Mouse (Mus musculus) hindbrain, embryonic 14.5 days (tissue): Measurements from ENCODE around the gene Galnt7. TPM values are rescaled to one million over a fixed set of nuclear protein-coding genes. Genes with fewer than 3 reads are reported as not detected.

Experiments
- ATAC-seq: fragments of 200-750 bp; cut with Nextera tagmentation; 2 replicates; pipeline ENCODE4 v1.8.0; 2017; ENCODE audit warnings: moderate number of reproducible peaks, mild to moderate bottlenecking, moderate TSS enrichment, moderate library complexity; ENCODE audit not compliant: low FRiP score
- DNase-seq: peaks from one replicate; pipeline ENCODE4 v3.0.0-alpha.2; 2015; ENCODE audit warnings: low spot score
- H3K27ac ChIP-seq: fragments of 300-500 bp; sonication (generic); 2 replicates; pipeline ENCODE4 v1.5.1; 2014; ENCODE audit warnings: mild to moderate bottlenecking, moderate library complexity
- H3K27me3 ChIP-seq: fragments of 300-500 bp; sonication (generic); 2 replicates; pipeline ENCODE4 v1.6.1; 2014; ENCODE audit warnings: mild to moderate bottlenecking, low read length, mixed read lengths; ENCODE audit not compliant: control insufficient read depth, insufficient read depth
- H3K36me3 ChIP-seq: fragments of 300-500 bp; sonication (generic); replicated peaks from 2 replicates; pipeline ENCODE4 v1.6.1; 2014; ENCODE audit not compliant: control insufficient read depth, insufficient read depth
- H3K4me1 ChIP-seq: fragments of 300-500 bp; sonication (generic); replicated peaks from 2 replicates; pipeline ENCODE4 v1.6.1; 2014; ENCODE audit warnings: antibody characterized with exemption, low read length, mixed read lengths; ENCODE audit not compliant: control insufficient read depth, insufficient read depth
- H3K4me2 ChIP-seq: fragments of 300-500 bp; sonication (generic); replicated peaks from 2 replicates; pipeline ENCODE4 v1.6.1; 2014; ENCODE audit warnings: mild to moderate bottlenecking, moderate library complexity
- H3K4me3 ChIP-seq: fragments of 300-500 bp; sonication (generic); replicated peaks from 2 replicates; pipeline ENCODE4 v1.5.1; 2014; ENCODE audit warnings: mild to moderate bottlenecking, low read length
- H3K9ac ChIP-seq: fragments of 300-500 bp; sonication (generic); 2 replicates; pipeline ENCODE4 v1.6.1; 2014
- H3K9me3 ChIP-seq: fragments of 300-500 bp; sonication (generic); 2 replicates; pipeline ENCODE4 v1.6.1; 2016; ENCODE audit warnings: low read length; ENCODE audit not compliant: control insufficient read depth
- WGBS: fragments of 180-500 bp; shearing (Covaris S2); extraction: QIAGEN DNeasy Blood & Tissue Kit; methylation state at CpG from one replicate; pipeline ENCODE4 v1.1.7; 2014; 5-methylcytosine and 5-hydroxymethylcytosine counted together
- polyA plus RNA-seq: library from polyadenylated mRNA; unstranded; fragments of >200 nt; fragmentation: Nextera tagmentation; extraction: Ambion mirVana; gene quantifications from 2 replicates; pipeline ENCODE4 v1.2.1, GENCODE M21; 2014

The Galnt7 gene
- polyA plus RNA-seq, 1 experiment from 2014 or later: 14.6 TPM

DNA sequence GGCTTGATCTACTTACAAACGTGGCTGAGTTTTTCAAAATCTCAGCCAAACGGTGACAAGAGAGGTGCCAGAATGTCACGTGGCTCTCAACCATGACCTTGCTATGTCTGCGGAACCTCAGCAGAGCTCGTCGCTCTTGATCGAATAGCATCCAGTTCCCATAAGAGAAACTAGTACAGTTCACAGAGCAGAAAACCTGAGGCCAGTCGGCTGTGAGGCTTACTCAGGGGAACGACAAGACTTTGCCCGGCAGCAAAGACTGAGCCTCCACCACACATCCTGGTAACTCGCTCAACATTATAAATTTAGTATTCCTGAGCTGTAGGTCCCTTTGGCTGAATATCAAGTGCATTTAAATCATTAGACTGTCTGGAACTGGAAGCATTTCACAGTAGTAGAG, 16.1 kb downstream of the Galnt7 start:
- Histone ChIP-seq H3K4me2 (no peak overlapping the region), H3K36me3 (no peaks in the 10 kb centered on the region), H3K9me3 (no peaks in the 10 kb centered on the region), H3K9ac (no peak overlapping the region), H3K4me1 (no peaks in the 10 kb centered on the region), H3K27ac (no peak overlapping the region), H3K4me3 (no peak overlapping the region), H3K27me3 (no peaks in the 10 kb centered on the region)
- 81% methylated on average over 11 of the region's 11 CpGs for WGBS
- DNase-seq (no peak), ATAC-seq (no peak)

DNA sequence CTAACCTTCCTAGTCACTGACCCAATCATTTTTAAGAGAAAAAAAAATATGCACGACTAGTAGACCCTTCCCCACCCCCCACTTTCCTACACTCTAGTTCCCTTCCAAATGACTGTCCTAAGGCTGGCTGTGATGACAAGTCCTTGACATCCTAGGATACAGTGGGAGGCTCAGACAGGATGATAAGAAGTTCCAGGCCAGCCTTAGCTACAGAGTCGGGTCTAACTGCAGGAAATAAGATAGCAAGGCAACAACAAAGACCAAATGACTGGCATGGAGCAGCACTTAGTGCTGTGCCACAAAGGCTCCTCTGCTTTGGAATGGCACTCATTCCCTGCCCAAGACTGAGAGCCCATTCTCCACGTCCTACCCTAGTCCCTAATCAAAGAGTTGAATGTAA, 16.6 kb downstream of the Galnt7 start:
- H3K4me2 ChIP-seq: no peak overlapping the region
- WGBS: 81% methylated on average over 3 of the region's 3 CpGs
- no peak for ATAC-seq

DNA sequence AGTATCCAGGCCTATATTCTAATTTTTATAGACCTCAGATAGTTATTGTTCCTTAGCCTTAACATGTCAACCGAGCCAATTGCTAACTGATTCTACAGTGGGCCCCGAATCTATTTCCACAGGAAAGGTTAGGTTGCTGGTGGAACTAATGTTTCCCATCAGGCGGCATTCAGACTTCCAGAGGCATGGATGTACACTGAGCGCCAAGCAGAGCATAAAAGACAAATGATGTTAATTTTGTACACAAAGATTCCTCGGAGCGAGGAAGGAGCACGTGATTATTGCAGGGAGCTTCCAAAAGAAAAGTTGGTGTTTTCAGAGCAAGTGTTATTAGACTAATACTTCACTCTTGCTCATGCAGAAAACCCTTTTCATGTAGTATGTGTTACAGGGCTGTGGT, 21.1 kb downstream of the Galnt7 start:
- peak; percentile 42 for DNase-seq
- ATAC-seq: no peak
- WGBS: 61% methylated on average over 7 of the region's 7 CpGs
- H3K4me3 ChIP-seq: no peak overlapping the region
- no peak overlapping the region for H3K9ac ChIP-seq
- 0 out of 2 replicates have a peak, but pooled peaks cover 6% of the 10 kb centered on the region for H3K4me1 ChIP-seq
- H3K9me3 ChIP-seq: no peaks in the 10 kb centered on the region
- H3K27ac ChIP-seq: no peak overlapping the region
- H3K27me3 ChIP-seq: no peaks in the 10 kb centered on the region
- H3K4me2 ChIP-seq: no peak overlapping the region
- H3K36me3 ChIP-seq: no peaks in the 10 kb centered on the region

More for the DNA sequence above, 16.6 kb downstream of the Galnt7 start:
- no peaks in the 10 kb centered on the region for H3K4me1 ChIP-seq
- H3K9ac ChIP-seq: no peak overlapping the region
- H3K27ac ChIP-seq: no peak overlapping the region
- no peak for DNase-seq
- H3K27me3 ChIP-seq: no peaks in the 10 kb centered on the region
- no peaks in the 10 kb centered on the region for H3K36me3 ChIP-seq
- H3K9me3 ChIP-seq: no peaks in the 10 kb centered on the region
- H3K4me3 ChIP-seq: no peak overlapping the region

DNA sequence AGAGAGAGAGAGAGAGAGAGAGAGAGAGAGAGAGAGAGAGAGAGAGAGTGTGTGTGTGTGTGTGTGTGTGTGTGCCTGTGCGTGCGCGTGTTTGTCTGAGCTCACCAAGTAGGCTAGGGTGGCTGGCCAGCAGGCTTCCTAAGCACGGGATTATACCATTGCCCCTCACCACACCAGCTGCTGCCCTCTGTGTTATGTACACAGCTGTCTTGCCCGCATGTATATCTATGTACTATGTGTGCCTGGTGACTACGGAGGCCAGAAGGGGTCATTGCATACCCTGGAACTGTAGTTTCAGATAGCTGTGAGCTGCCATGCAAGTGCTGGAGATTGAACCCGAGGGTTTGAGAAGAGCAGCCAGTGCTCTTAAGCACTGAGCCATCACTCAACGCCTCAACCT, 22.7 kb downstream of the Galnt7 start:
- DNase-seq: no peak
- Histone ChIP-seq H3K36me3 (no peaks in the 10 kb centered on the region), H3K4me1 (0 out of 2 replicates have a peak, but pooled peaks cover 6% of the 10 kb centered on the region), H3K4me3 (no peak overlapping the region), H3K9me3 (no peaks in the 10 kb centered on the region), H3K27ac (no peak overlapping the region), H3K4me2 (no peak overlapping the region), H3K9ac (no peak overlapping the region), H3K27me3 (no peaks in the 10 kb centered on the region)
- ATAC-seq: no peak
- WGBS: 92% methylated on average over 8 of the region's 8 CpGs

DNA sequence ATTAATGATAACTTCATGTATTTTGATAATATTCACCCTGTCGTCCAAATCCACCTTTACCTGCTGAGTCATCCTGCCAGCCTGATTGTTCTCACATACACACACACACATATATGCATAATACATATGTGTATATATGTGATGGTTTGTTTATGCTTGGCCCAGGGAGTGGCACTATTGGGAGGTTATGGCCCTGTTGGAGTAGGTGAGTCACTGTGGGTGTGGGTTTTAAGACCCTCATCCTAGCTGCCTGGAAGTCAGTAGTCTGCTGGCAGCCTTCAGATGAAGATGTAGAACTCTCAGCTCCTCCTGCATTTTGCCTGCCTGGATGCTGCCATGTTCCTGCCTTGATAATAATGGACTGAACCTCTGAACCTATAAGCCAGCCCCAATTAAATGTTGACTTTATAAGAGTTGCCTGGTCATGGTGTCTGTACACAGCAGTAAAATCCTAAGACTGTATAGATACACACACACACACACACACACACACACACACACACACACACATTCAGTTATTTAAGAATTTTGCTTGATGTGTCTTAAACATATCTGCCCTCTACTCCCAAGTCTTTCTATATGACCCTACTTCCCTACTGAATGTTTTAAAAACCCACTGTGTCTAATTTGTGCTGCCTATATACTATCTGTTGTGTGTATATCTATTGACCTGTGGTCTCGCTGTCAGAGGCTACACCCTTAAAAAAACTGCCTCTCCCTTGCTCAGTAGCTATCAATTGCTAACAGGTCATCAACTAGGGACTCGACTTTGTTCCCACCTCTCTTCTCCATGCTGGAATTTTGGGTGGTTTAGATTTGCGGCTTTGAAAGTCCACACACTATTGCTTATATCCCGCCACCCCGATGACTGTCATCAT, 23.8 kb downstream of the Galnt7 start:
- ATAC-seq: no peak
- H3K4me2 ChIP-seq: no peak overlapping the region
- 0 out of 2 replicates have a peak, but pooled peaks cover 6% of the 10 kb centered on the region for H3K4me1 ChIP-seq
- no peak for DNase-seq
- H3K9me3 ChIP-seq: no peaks in the 10 kb centered on the region
- H3K27me3 ChIP-seq: no peaks in the 10 kb centered on the region
- whole genome bisulfite sequencing: 92% methylated on average over 6 of the region's 6 CpGs
- no peak overlapping the region for H3K27ac ChIP-seq
- no peaks in the 10 kb centered on the region for H3K36me3 ChIP-seq
- no peak overlapping the region for H3K4me3 ChIP-seq
- H3K9ac ChIP-seq: no peak overlapping the region

DNA sequence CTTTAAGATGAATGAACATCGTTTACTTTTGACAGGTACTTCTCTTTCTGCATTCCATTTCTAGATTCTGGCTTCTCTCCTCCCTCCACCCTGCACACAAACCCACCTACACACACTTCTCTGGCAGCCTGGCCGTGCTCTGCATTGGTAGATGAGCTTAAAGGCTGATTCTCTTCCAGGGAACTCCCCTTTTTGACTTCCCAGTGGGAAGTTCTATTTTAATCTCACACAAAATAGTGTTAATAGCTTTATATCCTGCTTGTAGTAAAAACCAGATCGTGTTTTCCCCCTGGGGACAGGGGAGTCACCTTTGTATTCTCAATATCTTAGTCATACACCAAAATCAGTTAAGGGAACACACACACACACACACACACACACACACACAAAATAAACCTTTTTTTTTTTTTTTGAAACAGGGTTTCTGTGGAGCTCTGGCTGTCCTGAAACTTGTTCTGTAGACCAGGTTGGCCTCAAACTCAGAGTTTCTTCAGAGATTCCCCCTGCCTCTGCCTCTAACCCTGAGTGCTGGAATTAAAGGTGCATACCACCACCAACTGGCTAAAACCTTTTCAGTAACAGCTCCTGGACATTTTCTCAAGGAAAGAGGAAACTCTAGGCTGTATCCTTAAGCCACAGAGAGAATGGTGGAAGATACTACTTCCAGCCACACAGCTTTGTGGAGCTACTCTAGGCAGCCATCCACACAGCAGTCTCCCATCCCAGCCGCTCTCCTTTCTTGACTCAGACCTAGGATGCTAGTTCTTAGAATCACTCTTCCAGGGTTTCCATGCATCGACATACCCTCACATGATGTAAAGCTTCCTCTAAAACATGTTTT, 24.7 kb downstream of the Galnt7 start:
- no peaks in the 10 kb centered on the region for H3K9me3 ChIP-seq
- ATAC-seq (no peak), DNase-seq (no peak)
- H3K36me3 ChIP-seq: no peaks in the 10 kb centered on the region
- H3K27ac ChIP-seq: no peak overlapping the region
- no peak overlapping the region for H3K9ac ChIP-seq
- 80% methylated on average over 5 of the region's 5 CpGs for WGBS
- H3K4me1 ChIP-seq: 0 out of 2 replicates have a peak, but pooled peaks cover 6% of the 10 kb centered on the region
- no peak overlapping the region for H3K4me3 ChIP-seq
- no peak overlapping the region for H3K4me2 ChIP-seq
- H3K27me3 ChIP-seq: no peaks in the 10 kb centered on the region

DNA sequence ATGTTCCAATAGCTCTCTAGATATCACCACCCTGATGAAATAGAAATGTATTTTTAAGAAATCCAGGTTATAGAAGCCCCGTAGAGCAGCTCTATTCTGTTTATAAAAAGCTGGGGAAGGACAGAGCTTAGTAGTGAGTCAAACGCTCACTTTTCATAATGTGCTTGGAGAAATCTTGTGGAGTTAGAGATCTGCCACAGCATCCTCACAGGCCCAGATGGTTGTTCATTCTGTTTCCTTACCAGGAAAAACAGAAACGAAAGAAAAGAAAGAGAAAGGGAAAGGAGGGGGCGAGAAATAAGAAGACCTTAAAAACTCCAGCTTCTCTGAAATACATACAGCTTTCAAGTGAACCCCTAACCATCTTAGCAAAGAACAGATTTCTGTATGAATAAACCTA, 28.9 kb downstream of the Galnt7 start:
- whole genome bisulfite sequencing: 93% methylated on average over 4 of the region's 4 CpGs
- H3K9ac ChIP-seq: no peak overlapping the region
- no peak overlapping the region for H3K4me3 ChIP-seq
- H3K27ac ChIP-seq: no peak overlapping the region
- no peak overlapping the region for H3K4me2 ChIP-seq
- H3K4me1 ChIP-seq: 0 out of 2 replicates have a peak, but pooled peaks cover 6% of the 10 kb centered on the region
- no peaks in the 10 kb centered on the region for H3K27me3 ChIP-seq
- H3K9me3 ChIP-seq: no peaks in the 10 kb centered on the region
- H3K36me3 ChIP-seq: no peaks in the 10 kb centered on the region
- no peak for ATAC-seq
- no peak for DNase-seq

DNA sequence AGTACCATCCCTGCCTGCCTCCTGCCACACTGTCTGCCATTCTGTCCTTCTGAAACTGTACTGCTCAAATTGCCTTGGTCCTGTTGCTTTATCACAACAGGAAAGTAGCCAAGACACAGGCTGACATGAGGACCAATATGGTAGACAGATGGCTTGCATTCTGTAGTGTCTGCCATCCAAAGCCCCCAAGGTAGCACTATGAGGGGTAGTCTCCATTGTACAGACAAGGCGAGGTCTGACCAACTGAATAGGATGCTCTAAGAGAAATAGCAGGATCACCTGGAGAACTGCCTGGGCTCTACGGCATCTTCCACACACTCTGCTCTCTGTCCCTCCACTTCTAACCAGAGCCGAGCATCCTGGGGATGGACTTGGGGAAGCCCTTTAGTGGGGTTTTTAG, 29.8 kb downstream of the Galnt7 start:
- Histone ChIP-seq H3K4me2 (no peak overlapping the region), H3K4me1 (0 out of 2 replicates have a peak, but pooled peaks cover 6% of the 10 kb centered on the region), H3K36me3 (no peaks in the 10 kb centered on the region), H3K9me3 (no peaks in the 10 kb centered on the region), H3K9ac (no peak overlapping the region), H3K27me3 (no peaks in the 10 kb centered on the region), H3K4me3 (no peak overlapping the region), H3K27ac (no peak overlapping the region)
- 99% methylated on average over 3 of the region's 3 CpGs for WGBS
- no peak for ATAC-seq
- no peak for DNase-seq

DNA sequence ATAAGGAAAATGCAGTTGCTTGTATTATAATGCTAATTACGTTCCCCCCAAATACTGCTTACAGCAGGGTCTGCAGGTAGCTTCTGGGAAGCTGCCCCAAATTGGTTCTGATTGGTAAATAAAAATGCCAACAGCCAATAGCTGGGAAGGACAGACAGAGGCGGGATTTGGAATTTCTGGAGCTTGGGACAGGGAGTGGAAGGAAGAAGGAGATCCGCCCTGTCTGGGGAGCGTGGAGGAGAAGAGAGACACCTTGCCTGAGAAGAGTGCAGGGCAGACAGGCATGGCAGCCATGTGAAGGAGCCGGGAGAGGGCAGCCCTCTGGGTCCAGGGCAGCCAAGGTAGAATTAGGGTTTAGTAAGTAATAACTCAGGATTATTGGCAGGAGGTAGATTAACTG, 35.9 kb downstream of the Galnt7 start:
- Histone ChIP-seq H3K9ac (no peak overlapping the region), H3K4me1 (peaks cover 3% of the 10 kb centered on the region; the same call in 1 of the 2 replicates), H3K36me3 (no peaks in the 10 kb centered on the region), H3K4me3 (no peak overlapping the region), H3K9me3 (no peaks in the 10 kb centered on the region), H3K27me3 (no peaks in the 10 kb centered on the region), H3K27ac (no peak overlapping the region), H3K4me2 (no peak overlapping the region)
- WGBS: 58% methylated on average over 5 of the region's 5 CpGs
- no peak for ATAC-seq
- no peak for DNase-seq
